Mouse (Mus musculus) megakaryocyte, embryonic 14.5 days (primary cell): ENCODE results near the gene Creld2.

ENCODE experiments used
- FLI1 ChIP-seq: IDR thresholded peaks from 2 replicates; pipeline ENCODE4 v1.6.1; 2012; ENCODE audit warnings: low read length, inconsistent platforms, mixed read lengths
- GATA1 ChIP-seq: IDR thresholded peaks from 3 replicates; pipeline ENCODE4 v1.6.1; 2012; ENCODE audit warnings: mixed read lengths, low read length, inconsistent platforms, borderline replicate concordance

GRCm38 (mm10) chr15:88874477-88874876 is 55.0 kb downstream of the Creld2 start:
- no peak for TF ChIP-seq GATA1
- TF ChIP-seq FLI1: no peak
